8 mouse cellular contexts compared by ENCODE assay signal in genomic region chr8:121829777-121830362, GRCm38 (mm10). TPM values are rescaled to one million over a fixed set of nuclear protein-coding genes. Genes with fewer than 3 reads are reported as not detected.
A peak's percentile ranks its signal among the peaks of the same experiment; 100 is the strongest.
DNase-seq lines count a peak whose midpoint lies in the region; ATAC-seq and TF ChIP-seq lines count a peak whose summit lies in the region.

No protein-coding gene starts in this region.

- H3K79me3 ChIP-seq in C2C12 (ENCODE audit: low read depth): peaks cover 19% of the 10 kb centered on the region

- WGBS in cerebellum, adult 2 months: 7% methylated on average over 18 of the region's 18 CpGs
- 19% methylated on average over 18 of the region's 18 CpGs for WGBS in embryonic facial prominence, embryonic 15.5 days
- WGBS in hindbrain, postnatal 0 days: 12% methylated on average over 18 of the region's 18 CpGs
- 19% methylated on average over 18 of the region's 18 CpGs for WGBS in midbrain, embryonic 13.5 days

- H3ac ChIP-seq in C2C12 (ENCODE audit: control insufficient read depth, insufficient read length, low read depth): peak overlapping the region; percentile 47

- DNase-seq in cerebellum, adult 2 months: no peak
- DNase-seq in cerebellum, postnatal 10 days: no peak
- peak; percentile 59 for DNase-seq in hindbrain, postnatal 0 days (ENCODE audit: low spot score)
- no peak for DNase-seq in spleen, postnatal 14 days (ENCODE audit: low spot score in 2 of 2)
- DNase-seq in yolk sac, embryonic 10.5 days (ENCODE audit: low spot score): no peak

- no peak for TF ChIP-seq POLR2A in cerebellum, adult 2 months (IDR thresholded peaks at IDR 0.05; ENCODE audit: borderline replicate concordance, insufficient read depth, low read length)

- TF ChIP-seq CTCF in cerebellum, adult 2 months (IDR thresholded peaks at IDR 0.05; ENCODE audit: borderline replicate concordance, insufficient read depth, low read depth, low read length): no peak
- no peak for TF ChIP-seq CTCF in C2C12 (IDR thresholded peaks at IDR 0.05; ENCODE audit: control insufficient read depth, insufficient read depth, insufficient read length)
- TF ChIP-seq CTCF in hindbrain, postnatal 0 days (IDR thresholded peaks at IDR 0.05; ENCODE audit: low read depth): no peak

- peak overlapping the region; percentile 92 for H3K4me2 ChIP-seq in embryonic facial prominence, embryonic 15.5 days (replicated peaks)
- peak overlapping the region; percentile 77 for H3K4me2 ChIP-seq in hindbrain, postnatal 0 days (ENCODE audit: low read depth, low read length)
- H3K4me2 ChIP-seq in midbrain, embryonic 13.5 days (replicated peaks): peak overlapping the region; percentile 98

- H3K9ac ChIP-seq in embryonic facial prominence, embryonic 15.5 days: peak overlapping the region; percentile 81
- peak overlapping the region; percentile 80 for H3K9ac ChIP-seq in hindbrain, postnatal 0 days (replicated peaks; ENCODE audit: low read length)
- peak overlapping the region; percentile 86 for H3K9ac ChIP-seq in midbrain, embryonic 13.5 days (replicated peaks)

- H3K4me3 ChIP-seq in cerebellum, adult 2 months (replicated peaks; ENCODE audit: insufficient read depth, low read depth, low read length): peak overlapping the region; percentile 60
- peak overlapping the region; percentile 92 for H3K4me3 ChIP-seq in C2C12 (ENCODE audit: insufficient read depth, poor library complexity, severe bottlenecking)
- peak overlapping the region; percentile 85 for H3K4me3 ChIP-seq in embryonic facial prominence, embryonic 15.5 days (replicated peaks)
- peak overlapping the region; percentile 83 for H3K4me3 ChIP-seq in hindbrain, postnatal 0 days (ENCODE audit: low read length)
- peak overlapping the region; percentile 94 for H3K4me3 ChIP-seq in midbrain, embryonic 13.5 days (replicated peaks)

- no peaks in the 10 kb centered on the region for H3K27me3 ChIP-seq in cerebellum, adult 2 months (ENCODE audit: control insufficient read depth, insufficient read depth, low read length)
- H3K27me3 ChIP-seq in C2C12 (ENCODE audit: control insufficient read depth, insufficient read depth, insufficient read length): no peaks in the 10 kb centered on the region
- no peaks in the 10 kb centered on the region for H3K27me3 ChIP-seq in embryonic facial prominence, embryonic 15.5 days
- no peaks in the 10 kb centered on the region for H3K27me3 ChIP-seq in hindbrain, postnatal 0 days (ENCODE audit: insufficient read depth, low read length)
- no peaks in the 10 kb centered on the region for H3K27me3 ChIP-seq in midbrain, embryonic 13.5 days

- H3K9me3 ChIP-seq in embryonic facial prominence, embryonic 15.5 days (replicated peaks): no peaks in the 10 kb centered on the region
- H3K9me3 ChIP-seq in hindbrain, postnatal 0 days (ENCODE audit: low read length): no peaks in the 10 kb centered on the region
- H3K9me3 ChIP-seq in midbrain, embryonic 13.5 days: no peaks in the 10 kb centered on the region

- peak overlapping the region; percentile 73 for H3K27ac ChIP-seq in cerebellum, adult 2 months (ENCODE audit: insufficient read depth, low read length)
- peak overlapping the region; percentile 44; the same call in 1 of the 2 replicates for H3K27ac ChIP-seq in embryonic facial prominence, embryonic 15.5 days (replicated peaks)
- H3K27ac ChIP-seq in hindbrain, postnatal 0 days: peak overlapping the region; percentile 88
- peak overlapping the region; percentile 54 for H3K27ac ChIP-seq in midbrain, embryonic 13.5 days

- ATAC-seq in embryonic facial prominence, embryonic 15.5 days (ENCODE audit: insufficient number of reproducible peaks, low FRiP score, low TSS enrichment, low read depth): peak; percentile 47; the same call in 1 of the 2 replicates
- ATAC-seq in hindbrain, postnatal 0 days: peak; percentile 90
- peak; percentile 88; the same call in 1 of the 2 replicates for ATAC-seq in midbrain, embryonic 13.5 days

- no peaks in the 10 kb centered on the region for H3K36me3 ChIP-seq in C2C12 (ENCODE audit: control insufficient read depth, insufficient read depth)
- no peaks in the 10 kb centered on the region for H3K36me3 ChIP-seq in embryonic facial prominence, embryonic 15.5 days
- H3K36me3 ChIP-seq in hindbrain, postnatal 0 days (ENCODE audit: insufficient read depth, low read length): no peaks in the 10 kb centered on the region
- no peaks in the 10 kb centered on the region for H3K36me3 ChIP-seq in midbrain, embryonic 13.5 days

- H3K79me2 ChIP-seq in C2C12 (ENCODE audit: control insufficient read depth, insufficient read depth): peaks cover 25% of the 10 kb centered on the region

- H3K4me1 ChIP-seq in cerebellum, adult 2 months (ENCODE audit: control insufficient read depth, insufficient read depth, low read length): peaks cover 9% of the 10 kb centered on the region
- H3K4me1 ChIP-seq in embryonic facial prominence, embryonic 15.5 days: peaks cover 20% of the 10 kb centered on the region
- H3K4me1 ChIP-seq in hindbrain, postnatal 0 days (ENCODE audit: insufficient read depth, low read length): peaks cover 11% of the 10 kb centered on the region
- peaks cover 20% of the 10 kb centered on the region for H3K4me1 ChIP-seq in midbrain, embryonic 13.5 days (replicated peaks)

TF ChIP-seq in C2C12, 6 proteins besides CTCF, POLR2A, EP300 and RAD21:
- TF ChIP-seq CEBPB (IDR thresholded peaks at IDR 0.05; ENCODE audit: low read depth) (no peak), USF1 (IDR thresholded peaks at IDR 0.05; ENCODE audit: low read depth) (no peak), MYOD1 (IDR thresholded peaks at IDR 0.05; ENCODE audit: control insufficient read depth, insufficient read length, low read depth) (no peak), MYOG (IDR thresholded peaks at IDR 0.05; ENCODE audit: control insufficient read depth, extremely low read depth, insufficient read length) (no peak), MAX (IDR thresholded peaks at IDR 0.05) (no peak), FOSL1 (IDR thresholded peaks at IDR 0.05; ENCODE audit: insufficient read depth, low read length, poor library complexity, severe bottlenecking) (no peak)

RNA-seq across cellular contexts. Expression of gene Klhdc4, which starts 0.5 kb away (rescaled TPM):
- 43.6 and 47.1 TPM in 2 replicates for polyA plus RNA-seq in cerebellum, adult 2 months (2012; rRNA removed)
- 53.5 TPM for polyA plus RNA-seq in C2C12 (2012; fragmentation: generic; extraction: Trizol)
- polyA plus RNA-seq in embryonic facial prominence, embryonic 15.5 days (2015; fragmentation: Nextera tagmentation; extraction: Ambion mirVana): 31.9 and 34.4 TPM in 2 replicates
- 25.2 and 32.5 TPM in 2 replicates for total RNA-seq in hindbrain, postnatal 0 days (2014; rRNA removed)
- 34.5 and 36.3 TPM in 2 replicates for polyA plus RNA-seq in hindbrain, postnatal 0 days (2015; fragmentation: Nextera tagmentation; extraction: Ambion mirVana)
- polyA plus RNA-seq in midbrain, embryonic 13.5 days (2015; fragmentation: Nextera tagmentation; extraction: Ambion mirVana): 45.5 and 45.7 TPM in 2 replicates
